Mouse (Mus musculus) midbrain, embryonic 10.5 days (tissue): ENCODE measurements around the gene 4930452B06Rik. TPM values are rescaled to one million over a fixed set of nuclear protein-coding genes. Genes with fewer than 3 reads are reported as not detected.

Source experiments
- DNase-seq: peaks from one replicate; pipeline ENCODE4 v3.0.0-alpha.2; 2017; ENCODE audit warnings: low spot score
- H3K27ac ChIP-seq: fragments of 300-500 bp; sonication (generic); replicated peaks from 2 replicates; pipeline ENCODE4 v1.5.1; 2016; ENCODE audit warnings: mild to moderate bottlenecking
- H3K27me3 ChIP-seq: fragments of 300-500 bp; sonication (generic); 2 replicates; pipeline ENCODE4 v1.6.1; 2016; ENCODE audit warnings: low read depth, mild to moderate bottlenecking; ENCODE audit not compliant: poor library complexity, severe bottlenecking
- H3K36me3 ChIP-seq: fragments of 300-500 bp; sonication (generic); 2 replicates; pipeline ENCODE4 v1.6.1; 2016; ENCODE audit warnings: mild to moderate bottlenecking, moderate library complexity
- H3K4me1 ChIP-seq: fragments of 300-500 bp; sonication (generic); 2 replicates; pipeline ENCODE4 v1.6.1; 2016
- H3K4me3 ChIP-seq: fragments of 300-500 bp; sonication (generic); 2 replicates; pipeline ENCODE4 v1.5.1; 2016; ENCODE audit warnings: mild to moderate bottlenecking, moderate library complexity
- H3K9me3 ChIP-seq: fragments of 300-500 bp; sonication (generic); replicated peaks from 2 replicates; pipeline ENCODE4 v1.6.1; 2016; ENCODE audit warnings: mild to moderate bottlenecking
- WGBS: fragments of 180-500 bp; shearing (Covaris S2); methylation state at CpG from one replicate; pipeline ENCODE4 v1.1.7; 2016; 5-methylcytosine and 5-hydroxymethylcytosine counted together
- polyA plus RNA-seq: library from polyadenylated mRNA; unstranded; fragments of >200 nt; fragmentation: Nextera tagmentation; extraction: Ambion mirVana; gene quantifications from 2 replicates; pipeline ENCODE4 v1.2.1, GENCODE M21; 2016

4930452B06Rik gene
- polyA plus RNA-seq, 1 experiment from 2014 or later = 12.2 TPM

DNA sequence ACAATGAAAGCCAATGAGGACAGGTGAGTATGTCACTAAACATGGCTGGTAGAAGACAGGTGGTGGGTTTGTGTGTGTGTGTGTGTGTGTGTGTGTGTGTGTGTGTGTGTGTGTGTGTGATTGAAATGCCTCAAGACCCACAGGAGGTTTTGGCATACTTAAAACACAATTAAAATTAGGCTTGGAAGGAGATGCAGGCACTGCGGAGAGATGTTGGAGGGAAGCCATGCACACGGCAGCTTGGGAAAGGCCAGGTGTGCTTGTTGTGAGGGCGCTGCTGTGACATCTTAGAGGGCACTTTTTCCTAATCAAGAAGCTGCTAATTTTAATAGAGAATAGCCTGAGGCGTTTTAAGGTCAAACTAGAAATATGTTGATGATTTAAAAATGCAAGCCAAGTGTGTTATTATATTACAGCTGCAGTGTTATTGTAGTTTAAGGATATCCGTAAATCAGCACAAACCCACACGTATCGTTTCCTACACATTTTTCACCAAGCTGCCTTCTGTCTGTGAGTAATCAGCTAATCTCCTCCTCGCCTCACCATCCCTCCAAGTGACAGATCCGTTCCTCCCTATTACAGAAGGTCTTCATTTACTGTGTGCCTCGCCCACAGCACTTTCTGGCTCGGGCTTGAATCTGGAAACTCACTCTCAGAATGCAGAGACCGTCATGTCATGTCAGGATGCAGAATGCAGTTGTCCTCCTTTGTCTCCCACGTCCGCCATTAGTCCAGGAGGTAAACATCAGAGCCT is 201.5 kb downstream of the 4930452B06Rik start:
- Histone ChIP-seq H3K4me3 (no peak overlapping the region), H3K27ac (no peak overlapping the region), H3K36me3 (no peaks in the 10 kb centered on the region), H3K27me3 (no peaks in the 10 kb centered on the region), H3K4me1 (peaks cover 12% of the 10 kb centered on the region), H3K9me3 (no peaks in the 10 kb centered on the region)
- WGBS = 79% methylated on average over 14 of the region's 14 CpGs
- DNase-seq = no peak

DNA sequence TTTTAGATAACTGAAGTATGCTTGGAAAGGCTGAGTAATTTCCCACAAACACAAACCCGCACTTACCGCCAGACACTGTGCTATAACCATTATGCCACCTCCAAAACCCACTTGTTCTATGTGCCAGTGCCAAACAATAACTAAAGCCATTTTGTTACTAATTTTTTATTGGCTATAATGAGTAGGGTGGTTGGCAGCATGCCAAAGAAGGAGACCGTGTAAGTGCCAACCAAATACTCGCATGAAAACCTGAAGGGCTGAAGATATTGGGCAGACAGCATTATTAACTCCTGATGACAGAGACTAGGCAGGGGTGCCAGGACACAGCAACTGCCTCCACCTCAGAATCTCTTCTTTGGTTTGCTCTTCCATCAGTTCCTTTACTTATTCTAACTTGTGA is 203.1 kb downstream of the 4930452B06Rik start:
- Histone ChIP-seq H3K4me1 (peaks cover 5% of the 10 kb centered on the region; the same call in 1 of the 2 replicates), H3K27ac (no peak overlapping the region), H3K36me3 (no peaks in the 10 kb centered on the region), H3K9me3 (no peaks in the 10 kb centered on the region), H3K27me3 (no peaks in the 10 kb centered on the region), H3K4me3 (no peak overlapping the region)
- no peak for DNase-seq
- WGBS = 88% methylated on average over 4 of the region's 4 CpGs

DNA sequence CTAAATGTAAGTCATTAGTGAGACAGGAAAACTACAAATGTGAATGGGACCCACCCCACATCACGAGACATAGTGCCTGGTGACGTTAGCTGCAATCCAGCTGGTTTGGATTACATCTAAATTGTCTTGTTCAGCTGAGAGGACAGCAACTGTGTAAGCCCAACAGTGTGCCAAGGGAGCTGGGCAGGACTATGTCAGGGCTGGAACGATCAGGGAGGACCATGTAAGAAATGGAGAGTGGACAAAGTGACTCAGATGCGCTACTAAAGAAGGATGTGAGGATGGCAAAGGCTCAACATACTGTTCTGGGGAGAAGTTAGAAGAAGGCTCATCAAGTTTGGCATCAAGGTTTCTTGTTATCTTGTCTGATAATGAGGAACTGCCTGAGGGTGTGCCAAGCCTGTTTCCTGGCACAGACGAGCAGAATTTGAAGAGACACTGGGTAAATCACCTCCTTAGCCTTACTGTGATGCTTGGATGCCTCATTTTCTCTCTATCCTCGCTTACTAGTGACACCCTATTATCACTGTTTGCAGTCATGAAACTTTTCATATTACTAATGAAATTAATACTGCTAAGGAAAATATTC is 203.6 kb downstream of the 4930452B06Rik start:
- Histone ChIP-seq H3K9me3 (no peaks in the 10 kb centered on the region), H3K36me3 (no peaks in the 10 kb centered on the region), H3K27ac (no peak overlapping the region), H3K4me3 (no peak overlapping the region), H3K4me1 (0 out of 2 replicates have a peak, but pooled peaks cover 4% of the 10 kb centered on the region), H3K27me3 (no peaks in the 10 kb centered on the region)
- no peak for DNase-seq
- 89% methylated on average over 6 of the region's 6 CpGs for WGBS

GRCm38 (mm10) chr14:8460226-8461129 is 205.6 kb downstream of the 4930452B06Rik start:
- no peaks in the 10 kb centered on the region for H3K36me3 ChIP-seq
- no peak overlapping the region for H3K4me3 ChIP-seq
- peak; percentile 57 for DNase-seq
- no peaks in the 10 kb centered on the region for H3K4me1 ChIP-seq
- H3K9me3 ChIP-seq = no peaks in the 10 kb centered on the region
- no peaks in the 10 kb centered on the region for H3K27me3 ChIP-seq
- 42% methylated on average over 19 of the region's 19 CpGs for WGBS
- no peak overlapping the region for H3K27ac ChIP-seq

DNA sequence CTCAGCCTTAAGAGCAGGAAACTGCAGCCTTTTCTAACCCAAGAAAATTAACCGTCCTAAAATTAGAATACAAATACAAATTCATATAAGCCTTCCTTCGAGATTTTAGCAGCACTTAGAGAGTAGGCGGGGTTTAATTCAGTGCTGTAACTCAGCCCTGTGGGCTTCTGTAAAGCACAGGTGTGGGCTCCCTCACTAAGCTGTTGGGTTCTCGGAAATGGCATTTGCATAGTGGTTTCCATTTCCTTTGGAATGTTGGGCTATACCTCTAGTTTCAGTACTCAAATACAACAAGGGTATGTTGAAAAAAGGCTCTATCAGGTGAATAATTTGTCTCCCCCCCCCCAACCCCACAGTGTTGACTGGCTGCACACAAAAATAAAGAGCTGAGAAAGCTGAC is 206.3 kb downstream of the 4930452B06Rik start:
- WGBS = 68% methylated on average over 4 of the region's 4 CpGs
- no peaks in the 10 kb centered on the region for H3K36me3 ChIP-seq
- DNase-seq = no peak

DNA sequence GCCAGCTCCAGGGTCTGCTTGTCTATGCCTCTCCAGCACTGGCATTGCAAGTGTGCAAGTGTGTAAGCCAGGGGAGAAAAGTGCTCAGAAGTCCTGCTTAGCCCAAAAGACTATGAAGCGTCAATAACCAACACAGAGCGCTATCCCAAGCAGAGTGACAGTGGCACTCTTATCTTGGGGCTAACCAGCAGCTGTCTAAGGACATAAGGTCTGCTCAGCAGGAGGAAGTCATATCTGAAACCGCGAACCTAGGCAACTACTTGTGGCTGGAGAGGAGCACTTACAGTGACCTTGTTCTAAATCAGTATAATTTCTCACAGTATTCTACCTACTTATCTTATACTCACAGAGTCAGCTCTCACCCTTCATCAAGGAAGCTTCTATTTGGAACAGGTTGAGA is 214.9 kb downstream of the 4930452B06Rik start:
- Histone ChIP-seq H3K4me3 (no peak overlapping the region), H3K36me3 (no peaks in the 10 kb centered on the region), H3K9me3 (no peaks in the 10 kb centered on the region), H3K4me1 (no peaks in the 10 kb centered on the region), H3K27ac (no peak overlapping the region), H3K27me3 (no peaks in the 10 kb centered on the region)
- whole genome bisulfite sequencing = 95% methylated on average over 4 of the region's 4 CpGs
- no peak for DNase-seq

More for the DNA sequence above, 206.3 kb downstream of the 4930452B06Rik start:
- no peaks in the 10 kb centered on the region for H3K9me3 ChIP-seq
- H3K4me3 ChIP-seq = no peak overlapping the region
- no peak overlapping the region for H3K27ac ChIP-seq
- H3K4me1 ChIP-seq = no peaks in the 10 kb centered on the region
- no peaks in the 10 kb centered on the region for H3K27me3 ChIP-seq

DNA sequence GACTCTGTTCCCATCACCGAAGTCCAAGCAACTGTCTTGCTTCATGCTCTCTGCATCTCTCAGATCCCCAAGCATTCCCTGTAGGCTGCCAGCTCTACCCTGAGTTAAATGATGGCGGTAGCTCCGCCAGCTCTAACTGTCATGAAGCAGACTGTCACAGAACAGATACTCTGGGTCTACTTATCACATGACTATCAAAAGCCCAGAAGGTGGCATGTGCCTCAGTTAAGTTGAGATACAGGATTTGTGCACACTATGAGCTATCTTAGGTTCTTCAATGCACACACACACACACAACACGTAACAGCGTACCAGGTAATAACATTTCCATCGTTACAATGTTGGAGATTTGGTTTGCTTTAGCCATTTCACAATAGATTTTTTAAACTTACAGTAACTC is 215.7 kb downstream of the 4930452B06Rik start:
- Histone ChIP-seq H3K4me3 (no peak overlapping the region), H3K36me3 (no peaks in the 10 kb centered on the region), H3K4me1 (no peaks in the 10 kb centered on the region), H3K27ac (no peak overlapping the region), H3K27me3 (no peaks in the 10 kb centered on the region), H3K9me3 (no peaks in the 10 kb centered on the region)
- WGBS = 93% methylated on average over 6 of the region's 6 CpGs
- DNase-seq = no peak

GRCm38 (mm10) chr14:8449299-8449698 is 216.7 kb downstream of the 4930452B06Rik start:
- Histone ChIP-seq H3K4me1 (no peaks in the 10 kb centered on the region), H3K27me3 (no peaks in the 10 kb centered on the region), H3K9me3 (no peaks in the 10 kb centered on the region), H3K4me3 (no peak overlapping the region), H3K36me3 (no peaks in the 10 kb centered on the region), H3K27ac (no peak overlapping the region)
- no peak for DNase-seq

DNA sequence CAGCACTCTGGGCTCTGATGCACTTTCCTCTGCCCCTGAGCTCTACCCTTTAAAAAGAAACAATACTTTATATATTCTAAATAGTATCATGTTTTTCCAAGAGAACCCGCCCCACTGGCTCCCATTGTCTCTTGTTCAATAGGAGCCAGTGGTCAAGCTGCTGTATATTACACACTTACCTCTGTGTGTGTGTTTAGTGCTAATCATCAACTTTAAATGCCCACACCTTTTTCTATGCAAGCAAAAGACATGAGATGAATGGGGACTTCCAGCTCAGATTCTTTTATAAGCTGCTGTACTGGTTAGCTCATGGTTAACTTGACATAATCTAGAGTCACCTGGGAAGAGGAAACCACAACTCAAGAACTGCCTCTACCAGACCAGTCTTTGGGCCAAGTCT is 218.7 kb downstream of the 4930452B06Rik start:
- H3K9me3 ChIP-seq = no peaks in the 10 kb centered on the region
- no peaks in the 10 kb centered on the region for H3K27me3 ChIP-seq
- H3K4me3 ChIP-seq = no peak overlapping the region
- WGBS = 89% methylated on average over 1 of the region's 1 CpGs
- H3K27ac ChIP-seq = no peak overlapping the region
- H3K36me3 ChIP-seq = no peaks in the 10 kb centered on the region
- no peaks in the 10 kb centered on the region for H3K4me1 ChIP-seq
- no peak for DNase-seq

DNA sequence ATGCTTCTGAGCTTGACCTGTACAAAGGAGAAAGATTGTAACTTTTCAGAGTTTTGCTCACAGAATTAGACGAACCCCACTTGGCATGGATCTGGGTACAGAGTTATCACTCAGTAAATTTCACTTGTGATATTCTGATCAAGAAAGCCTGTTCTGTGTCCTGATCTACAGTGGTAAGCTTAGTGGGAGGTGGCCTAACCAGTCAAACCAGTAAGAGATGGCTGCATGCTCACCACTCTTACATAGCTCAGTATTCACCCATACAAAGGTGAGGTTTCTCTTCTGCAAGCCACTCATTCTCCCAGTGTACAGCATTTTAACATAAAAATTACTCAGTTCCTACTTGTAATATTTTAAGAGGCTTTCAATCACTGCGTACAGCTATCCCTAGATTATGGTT is 221.7 kb downstream of the 4930452B06Rik start:
- H3K9me3 ChIP-seq = no peaks in the 10 kb centered on the region
- H3K4me3 ChIP-seq = no peak overlapping the region
- no peaks in the 10 kb centered on the region for H3K36me3 ChIP-seq
- DNase-seq = no peak
- no peaks in the 10 kb centered on the region for H3K4me1 ChIP-seq
- H3K27me3 ChIP-seq = no peaks in the 10 kb centered on the region
- WGBS = 91% methylated on average over 2 of the region's 2 CpGs
- no peak overlapping the region for H3K27ac ChIP-seq

DNA sequence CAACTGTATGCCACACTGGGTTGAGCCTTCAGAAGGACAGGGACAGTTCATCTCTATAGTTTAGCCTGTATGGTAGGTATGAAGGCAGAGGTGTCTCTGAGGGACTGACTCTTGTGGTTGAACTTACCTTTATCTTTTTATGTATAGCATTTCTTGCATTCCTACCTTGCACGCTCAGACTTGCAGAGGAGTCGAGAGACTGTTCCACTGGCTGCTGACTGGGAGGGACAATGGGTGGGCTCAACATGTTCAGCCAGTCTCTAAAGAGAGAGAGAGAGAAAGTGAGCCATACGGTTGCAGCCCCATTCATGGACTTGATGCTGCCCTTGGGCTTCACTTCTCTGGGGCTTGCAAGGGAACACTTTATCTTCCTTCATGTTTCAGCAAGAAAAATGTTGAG is 223.3 kb downstream of the 4930452B06Rik start:
- no peak overlapping the region for H3K27ac ChIP-seq
- H3K36me3 ChIP-seq = no peaks in the 10 kb centered on the region
- no peaks in the 10 kb centered on the region for H3K9me3 ChIP-seq
- H3K4me1 ChIP-seq = no peaks in the 10 kb centered on the region
- DNase-seq = no peak
- WGBS = 89% methylated on average over 3 of the region's 3 CpGs
- no peaks in the 10 kb centered on the region for H3K27me3 ChIP-seq
- H3K4me3 ChIP-seq = no peak overlapping the region

DNA sequence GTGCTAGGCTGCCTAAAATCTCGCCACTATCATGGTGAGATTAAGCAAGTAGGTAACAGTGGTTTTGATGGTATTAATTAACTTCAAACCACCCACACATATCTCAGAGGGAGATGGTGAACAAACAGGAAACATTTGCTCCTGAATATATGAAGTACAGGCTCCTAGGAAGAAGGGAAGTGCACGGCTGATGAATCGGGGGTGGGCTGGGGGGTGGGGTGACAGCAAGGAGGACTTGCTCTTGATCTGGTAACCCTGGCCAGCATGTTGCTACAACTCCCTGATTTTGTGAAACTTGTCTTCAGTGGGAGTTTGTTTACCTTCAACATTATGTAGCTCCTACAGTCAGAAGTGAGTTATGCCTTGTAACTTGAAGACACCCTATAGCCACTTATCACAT is 224.4 kb downstream of the 4930452B06Rik start:
- no peak overlapping the region for H3K4me3 ChIP-seq
- H3K27me3 ChIP-seq = no peaks in the 10 kb centered on the region
- H3K36me3 ChIP-seq = no peaks in the 10 kb centered on the region
- no peak overlapping the region for H3K27ac ChIP-seq
- DNase-seq = no peak
- H3K4me1 ChIP-seq = no peaks in the 10 kb centered on the region
- 87% methylated on average over 3 of the region's 3 CpGs for WGBS
- H3K9me3 ChIP-seq = no peaks in the 10 kb centered on the region
